Mouse (Mus musculus) heart, embryonic 12.5 days (tissue): ENCODE data around the gene Rad9a. TPM values are rescaled to one million over a fixed set of nuclear protein-coding genes. Genes with fewer than 3 reads are reported as not detected.

Experiments
- ATAC-seq: fragments of 200-750 bp; cut with Nextera tagmentation; 2 replicates; pipeline ENCODE4 v1.8.0; 2017; ENCODE audit warnings: moderate TSS enrichment, moderate library complexity; ENCODE audit not compliant: insufficient number of reproducible peaks, low FRiP score
- H3K27ac ChIP-seq: fragments of 300-500 bp; sonication (generic); 2 replicates; pipeline ENCODE4 v1.5.1; 2016; ENCODE audit warnings: mild to moderate bottlenecking, moderate library complexity; ENCODE audit not compliant: poor library complexity, severe bottlenecking
- H3K27me3 ChIP-seq: fragments of 300-500 bp; sonication (generic); replicated peaks from 2 replicates; pipeline ENCODE4 v1.6.1; 2016; ENCODE audit warnings: mild to moderate bottlenecking, moderate library complexity
- H3K36me3 ChIP-seq: fragments of 300-500 bp; sonication (generic); 2 replicates; pipeline ENCODE4 v1.6.1; 2016; ENCODE audit warnings: mild to moderate bottlenecking, moderate library complexity
- H3K4me1 ChIP-seq: fragments of 300-500 bp; sonication (generic); replicated peaks from 2 replicates; pipeline ENCODE4 v1.6.1; 2016; ENCODE audit warnings: mild to moderate bottlenecking
- H3K4me2 ChIP-seq: fragments of 300-500 bp; sonication (generic); 2 replicates; pipeline ENCODE4 v1.6.1; 2016; ENCODE audit warnings: mild to moderate bottlenecking, moderate library complexity
- H3K4me3 ChIP-seq: fragments of 300-500 bp; sonication (generic); 2 replicates; pipeline ENCODE4 v1.5.1; 2016; ENCODE audit warnings: mild to moderate bottlenecking
- H3K9ac ChIP-seq: fragments of 300-500 bp; sonication (generic); 2 replicates; pipeline ENCODE4 v1.6.1; 2016; ENCODE audit warnings: mild to moderate bottlenecking, moderate library complexity
- H3K9me3 ChIP-seq: fragments of 300-500 bp; sonication (generic); replicated peaks from 2 replicates; pipeline ENCODE4 v1.6.1; 2016; ENCODE audit warnings: mild to moderate bottlenecking, moderate library complexity
- whole genome bisulfite sequencing: fragments of 180-500 bp; shearing (Covaris S2); methylation state at CpG from one replicate; pipeline ENCODE4 v1.1.7; 2016; 5-methylcytosine and 5-hydroxymethylcytosine counted together
- polyA plus RNA-seq: library from polyadenylated mRNA; unstranded; fragments of >200 nt; fragmentation: Nextera tagmentation; extraction: Ambion mirVana; gene quantifications from 2 replicates; pipeline ENCODE4 v1.2.1, GENCODE M21; 2016

Rad9a gene
- polyA plus RNA-seq, 1 experiment from 2014 or later, result 22.6 TPM

DNA sequence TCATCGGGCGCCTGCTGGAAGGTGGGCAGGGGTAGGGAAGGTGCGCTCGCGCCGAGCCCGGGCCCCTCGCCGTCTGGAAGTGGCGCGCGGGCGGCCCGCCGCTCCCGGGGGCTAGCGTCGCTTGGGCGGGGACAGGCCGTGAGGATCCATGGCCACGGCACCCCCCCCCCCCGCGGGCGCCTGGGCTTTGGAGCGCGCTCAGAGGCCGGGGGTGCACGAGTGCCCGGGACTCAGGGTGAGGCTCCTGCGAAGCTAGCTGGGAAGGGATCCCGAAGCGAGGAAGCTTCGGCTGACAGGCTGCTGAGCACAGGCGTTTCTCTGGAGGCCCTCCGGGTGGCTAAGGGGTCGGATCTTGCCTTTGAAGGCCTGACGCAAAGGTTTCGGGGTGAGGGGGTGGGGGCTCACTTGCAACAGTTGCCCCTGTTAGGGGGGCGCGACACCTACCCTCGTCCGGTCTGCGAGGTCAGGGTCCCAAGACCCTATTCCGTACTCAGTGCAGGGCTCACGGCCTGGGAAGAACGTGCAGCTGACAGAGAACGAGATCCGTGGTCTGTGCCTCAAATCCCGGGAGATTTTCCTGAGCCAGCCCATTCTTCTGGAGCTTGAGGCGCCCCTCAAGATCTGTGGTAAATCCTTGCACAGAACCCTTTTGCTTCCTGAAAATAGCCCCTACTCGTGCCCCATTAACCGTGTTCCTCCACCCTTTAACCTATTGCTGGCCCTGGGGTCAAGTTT lies 9.0 kb downstream of the Rad9a start:
- peak; percentile 69 for ATAC-seq
- Histone ChIP-seq H3K9me3 (no peaks in the 10 kb centered on the region), H3K27ac (peak overlapping the region; percentile 88), H3K27me3 (no peaks in the 10 kb centered on the region), H3K4me1 (peaks cover 50% of the 10 kb centered on the region), H3K9ac (peak overlapping the region; percentile 92), H3K4me2 (peak overlapping the region; percentile 86), H3K4me3 (peak overlapping the region; percentile 74), H3K36me3 (peaks cover 44% of the 10 kb centered on the region)
- WGBS, result under 1% methylated on average over 51 of the region's 52 CpGs

- WGBS, result 6% methylated on average over 36 of the region's 47 CpGs
- H3K4me1 ChIP-seq, result peaks cover 53% of the 10 kb centered on the region
Measured at GRCm38 (mm10) chr19:4191528-4192250, 9.8 kb downstream of the Rad9a start, which contains the start of gene Ppp1ca. Gene Ppp1ca, plus strand, starts transcription at chr19:4192065.

DNA sequence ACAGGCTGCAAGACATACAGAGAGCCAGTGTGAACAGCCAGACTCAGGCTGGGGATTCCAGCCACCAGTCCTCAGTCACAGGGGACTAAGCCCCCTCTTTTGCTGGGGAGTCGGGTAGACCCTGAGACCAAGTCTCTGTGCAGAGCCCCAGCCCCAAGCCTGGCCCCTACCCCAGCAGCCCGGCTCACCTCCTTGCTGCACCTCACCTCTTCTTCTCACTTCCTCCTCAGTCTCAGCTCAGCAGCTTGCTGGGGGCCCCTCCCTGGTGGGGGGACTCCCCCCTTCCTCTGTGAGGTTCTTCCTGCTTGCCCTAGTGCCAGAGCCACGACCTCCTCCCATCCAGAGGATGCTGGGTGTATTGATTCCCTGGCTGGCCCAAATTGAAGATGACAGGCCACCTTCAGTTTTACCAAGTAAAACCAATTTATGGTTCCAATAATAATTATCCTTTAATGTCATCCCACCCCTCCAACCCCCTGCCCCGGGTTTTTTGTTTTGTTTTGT lies 10.6 kb downstream of the Rad9a start, which contains the start of gene Tbc1d10c:
Tbc1d10c (minus strand) TSS at position 454 of the 504 bp plus-strand sequence.
- 52% methylated on average over 4 of the region's 4 CpGs for WGBS
- Histone ChIP-seq H3K4me1 (peaks cover 51% of the 10 kb centered on the region), H3K36me3 (peaks cover 28% of the 10 kb centered on the region), H3K9me3 (no peaks in the 10 kb centered on the region), H3K4me2 (peak within 1 kb of the TSS; percentile 86), H3K9ac (peak within 1 kb of the TSS; percentile 92), H3K27me3 (no peaks in the 10 kb centered on the region), H3K27ac (peak within 1 kb of the TSS; percentile 88), H3K4me3 (peak within 1 kb of the TSS; percentile 74)
- ATAC-seq, result no peak

More at GRCm38 (mm10) chr19:4191528-4192250, 9.8 kb downstream of the Rad9a start, which contains the start of gene Ppp1ca:
- H3K4me3 ChIP-seq, result peak within 1 kb of the TSS; percentile 74
- H3K9me3 ChIP-seq, result no peaks in the 10 kb centered on the region
- peak; percentile 93 for ATAC-seq
- peak within 1 kb of the TSS; percentile 92 for H3K9ac ChIP-seq
- H3K4me2 ChIP-seq, result peak within 1 kb of the TSS; percentile 86
- H3K27me3 ChIP-seq, result no peaks in the 10 kb centered on the region
- H3K36me3 ChIP-seq, result peaks cover 36% of the 10 kb centered on the region
- peak within 1 kb of the TSS; percentile 88 for H3K27ac ChIP-seq

GRCm38 (mm10) chr19:4189051-4189620 lies 12.3 kb downstream of the Rad9a start:
- Histone ChIP-seq H3K27me3 (no peaks in the 10 kb centered on the region), H3K9ac (no peak overlapping the region), H3K9me3 (no peaks in the 10 kb centered on the region), H3K4me3 (no peak overlapping the region), H3K4me2 (no peak overlapping the region), H3K36me3 (peaks cover 11% of the 10 kb centered on the region), H3K27ac (no peak overlapping the region), H3K4me1 (peaks cover 62% of the 10 kb centered on the region)
- ATAC-seq, result no peak
- 86% methylated on average over 12 of the region's 12 CpGs for WGBS

GRCm38 (mm10) chr19:4187303-4187702 lies 14.2 kb downstream of the Rad9a start:
- peak overlapping the region; percentile 28; the same call in 1 of the 2 replicates for H3K9ac ChIP-seq
- H3K27me3 ChIP-seq, result no peaks in the 10 kb centered on the region
- H3K36me3 ChIP-seq, result no peaks in the 10 kb centered on the region
- ATAC-seq, result no peak
- no peaks in the 10 kb centered on the region for H3K9me3 ChIP-seq
- H3K4me1 ChIP-seq, result peaks cover 48% of the 10 kb centered on the region
- 60% methylated on average over 3 of the region's 3 CpGs for WGBS
- H3K27ac ChIP-seq, result no peak overlapping the region
- H3K4me2 ChIP-seq, result no peak overlapping the region
- no peak overlapping the region for H3K4me3 ChIP-seq

DNA sequence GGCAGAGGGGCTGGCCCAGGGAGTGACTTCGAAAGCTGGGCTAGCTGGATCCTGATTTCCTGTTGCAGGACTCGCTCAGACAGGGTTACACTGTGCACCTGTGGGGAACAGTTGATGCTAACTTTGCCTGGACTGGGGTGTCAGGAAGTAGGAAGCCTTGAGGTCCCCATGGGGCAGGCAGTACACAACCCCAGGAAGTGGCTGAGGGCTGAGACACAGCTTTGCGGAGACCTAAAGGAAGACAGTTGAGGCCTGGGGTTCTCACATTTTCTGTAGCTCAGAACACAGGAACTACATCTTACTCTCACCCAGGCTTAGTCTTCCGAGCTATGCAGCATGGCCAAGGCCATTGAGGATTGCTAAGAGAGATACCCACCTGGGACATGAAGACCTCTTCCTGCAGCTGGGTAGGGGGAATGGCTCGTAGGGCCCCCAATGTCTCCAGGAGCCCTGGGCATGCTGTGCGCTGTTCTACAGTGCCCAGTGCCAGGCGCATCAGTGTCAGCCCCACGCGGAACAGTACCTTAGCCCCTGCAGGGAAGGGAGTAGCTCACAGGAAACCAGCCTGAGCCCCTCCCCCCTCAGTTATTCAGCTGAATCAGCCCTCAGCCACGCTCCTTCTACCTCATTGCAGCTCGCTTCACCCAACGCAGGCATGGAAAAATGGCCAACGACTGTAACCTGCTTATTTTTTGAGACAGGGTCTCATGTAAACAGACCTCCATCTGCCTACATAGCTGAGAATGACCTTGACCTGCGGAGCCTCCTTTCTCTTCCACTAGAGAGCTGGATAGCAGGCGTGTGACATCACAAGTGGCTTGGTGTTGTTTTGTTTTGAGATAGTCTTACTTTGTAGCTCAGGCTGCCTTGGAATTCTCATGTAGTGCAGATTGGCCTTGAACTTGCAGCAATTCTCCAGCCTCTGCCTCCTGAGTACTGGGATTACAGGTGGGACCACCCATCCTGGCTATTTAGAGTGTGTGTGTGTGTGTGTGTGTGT lies 16.2 kb downstream of the Rad9a start:
- no peak overlapping the region for H3K4me3 ChIP-seq
- H3K27ac ChIP-seq, result 0 out of 2 replicates have a peak overlapping the region, but pooled peaks have one; percentile 28
- peak; percentile 33; the same call in 1 of the 2 replicates for ATAC-seq
- H3K27me3 ChIP-seq, result no peaks in the 10 kb centered on the region
- H3K4me1 ChIP-seq, result peaks cover 37% of the 10 kb centered on the region
- no peaks in the 10 kb centered on the region for H3K36me3 ChIP-seq
- peak overlapping the region; percentile 12; the same call in 1 of the 2 replicates for H3K4me2 ChIP-seq
- H3K9ac ChIP-seq, result 0 out of 2 replicates have a peak overlapping the region, but pooled peaks have one; percentile 2
- H3K9me3 ChIP-seq, result no peaks in the 10 kb centered on the region
- 42% methylated on average over 15 of the region's 15 CpGs for WGBS

DNA sequence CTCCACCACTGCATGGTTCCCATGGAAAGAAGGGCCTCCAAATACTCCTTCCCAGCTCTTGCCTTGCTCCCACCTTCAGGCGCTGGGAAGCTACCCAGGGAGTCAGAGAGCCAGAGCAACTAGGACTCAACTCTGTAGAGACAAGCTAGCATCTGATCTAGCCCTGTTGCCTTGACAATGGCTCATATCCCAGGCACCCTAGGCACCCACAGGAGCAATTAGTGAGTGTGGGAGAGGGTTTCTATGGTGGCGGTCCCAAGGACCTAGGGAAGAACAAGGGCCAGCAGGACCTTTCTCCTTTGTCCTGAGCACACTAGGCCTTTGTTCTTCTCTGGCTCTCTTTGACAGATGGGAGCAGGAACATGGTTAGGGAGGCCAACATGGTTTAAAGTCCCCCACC lies 17.8 kb downstream of the Rad9a start:
- no peaks in the 10 kb centered on the region for H3K36me3 ChIP-seq
- H3K9me3 ChIP-seq, result no peaks in the 10 kb centered on the region
- 0 out of 2 replicates have a peak, but pooled peaks cover 2% of the 10 kb centered on the region for H3K27me3 ChIP-seq
- H3K4me3 ChIP-seq, result no peak overlapping the region
- peaks cover 37% of the 10 kb centered on the region for H3K4me1 ChIP-seq
- WGBS, result 76% methylated on average over 2 of the region's 2 CpGs
- H3K9ac ChIP-seq, result no peak overlapping the region
- no peak overlapping the region for H3K4me2 ChIP-seq
- H3K27ac ChIP-seq, result no peak overlapping the region
- no peak for ATAC-seq

DNA sequence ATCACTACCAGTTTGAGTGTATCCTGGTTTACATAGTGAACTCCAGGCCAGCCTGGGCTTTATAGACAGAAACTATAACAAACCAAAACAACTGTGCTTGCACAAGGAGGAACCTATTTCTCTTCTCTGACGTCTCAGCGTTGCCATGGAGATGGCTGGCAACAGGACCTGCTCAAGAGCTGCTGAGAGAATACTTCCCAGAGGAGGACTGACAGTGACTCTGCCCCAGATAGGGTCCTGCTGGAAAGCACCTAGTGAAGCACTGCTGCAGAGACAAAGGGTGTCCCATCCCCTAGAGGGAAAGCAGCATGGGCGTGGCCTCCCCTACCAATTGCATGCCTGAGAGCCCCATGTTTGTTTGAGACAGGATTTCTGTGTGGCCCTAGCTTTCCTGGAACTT lies 19.6 kb downstream of the Rad9a start:
- Histone ChIP-seq H3K4me3 (no peak overlapping the region), H3K27me3 (peaks cover 2% of the 10 kb centered on the region; the same call in 1 of the 2 replicates), H3K27ac (no peak overlapping the region), H3K4me1 (peaks cover 24% of the 10 kb centered on the region), H3K9me3 (no peaks in the 10 kb centered on the region), H3K36me3 (no peaks in the 10 kb centered on the region), H3K4me2 (no peak overlapping the region), H3K9ac (no peak overlapping the region)
- 38% methylated on average over 3 of the region's 3 CpGs for WGBS
- ATAC-seq, result no peak

DNA sequence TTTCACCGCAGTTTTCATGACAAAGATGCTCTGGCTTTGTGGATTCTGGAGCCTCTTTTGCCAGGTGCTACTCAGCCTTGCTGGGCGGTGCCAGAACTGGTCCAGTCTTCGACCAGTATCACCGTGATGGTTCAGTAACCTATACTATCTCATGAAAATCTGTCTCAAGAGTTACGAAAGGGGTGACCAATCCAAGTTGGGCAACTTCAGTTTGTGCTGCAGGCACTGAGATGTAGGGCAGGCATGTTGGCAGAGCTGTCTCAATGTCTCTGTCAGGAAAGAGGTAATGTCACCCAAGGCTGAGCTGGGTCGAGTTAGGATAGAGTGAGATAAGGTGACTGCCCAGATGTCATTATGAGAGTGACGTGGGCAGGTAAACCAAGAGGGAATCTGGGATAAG lies 21.1 kb downstream of the Rad9a start:
- WGBS, result 76% methylated on average over 7 of the region's 7 CpGs

More for the DNA sequence above, 21.1 kb downstream of the Rad9a start:
- no peak overlapping the region for H3K9ac ChIP-seq
- H3K36me3 ChIP-seq, result no peaks in the 10 kb centered on the region
- no peak overlapping the region for H3K27ac ChIP-seq
- peaks cover 17% of the 10 kb centered on the region for H3K4me1 ChIP-seq
- no peak overlapping the region for H3K4me3 ChIP-seq
- H3K27me3 ChIP-seq, result peaks cover 2% of the 10 kb centered on the region; the same call in 1 of the 2 replicates
- ATAC-seq, result no peak
- H3K4me2 ChIP-seq, result no peak overlapping the region
- no peaks in the 10 kb centered on the region for H3K9me3 ChIP-seq
